Mouse (Mus musculus): Measurements from ENCODE around the gene Fhad1.

The Fhad1 gene

GRCm38 (mm10) chr4:141863726-141864280 is 151.1 kb downstream of the Fhad1 start:
- no peak for DNase-seq (ENCODE audit: low read depth)

GRCm38 (mm10) chr4:141862867-141863266 is 152.0 kb downstream of the Fhad1 start:
- DNase-seq (ENCODE audit: low read depth) = no peak

- DNase-seq (ENCODE audit: low read depth) = peak; percentile 56
Measured at GRCm38 (mm10) chr4:141861591-141862295, 153.1 kb downstream of the Fhad1 start.

- DNase-seq (ENCODE audit: low read depth) = no peak
Measured at GRCm38 (mm10) chr4:141860246-141860841, 154.5 kb downstream of the Fhad1 start.

- DNase-seq (ENCODE audit: low read depth) = no peak
Measured at GRCm38 (mm10) chr4:141859351-141859750, 155.5 kb downstream of the Fhad1 start.

- no peak for DNase-seq (ENCODE audit: low read depth)
Measured at GRCm38 (mm10) chr4:141858501-141858900, 156.4 kb downstream of the Fhad1 start.

- DNase-seq (ENCODE audit: low read depth) = peak; percentile 81
Measured at GRCm38 (mm10) chr4:141857422-141857930, 157.4 kb downstream of the Fhad1 start.

GRCm38 (mm10) chr4:141853437-141853836 is 161.4 kb downstream of the Fhad1 start:
- DNase-seq (ENCODE audit: low read depth) = peak; percentile 87

GRCm38 (mm10) chr4:141845999-141846398 is 168.9 kb downstream of the Fhad1 start, which contains the start of gene Ctrc:
Gene Ctrc (minus strand): TSS chr4:141846359.
- no peak for DNase-seq (ENCODE audit: low read depth)

Data from induced T-regulatory cell, adult 2 months (primary cell).